Mouse (Mus musculus) heart, postnatal 0 days (tissue): ENCODE measurements around the gene Tmcc1.

Source experiments
- CTCF ChIP-seq: IDR thresholded peaks from 2 replicates; pipeline ENCODE4 v1.5.1; 2016; ENCODE audit warnings: antibody characterized with exemption, control low read depth, low read depth
- EP300 ChIP-seq: IDR thresholded peaks from 2 replicates; pipeline ENCODE4 v1.6.1; 2016; ENCODE audit warnings: antibody characterized with exemption, low read depth

- no peak for TF ChIP-seq CTCF
- no peak for TF ChIP-seq EP300
Observed at GRCm38 (mm10) chr6:115989607-115990006, 203.7 kb downstream of the Tmcc1 start.
